Mouse (Mus musculus) E14TG2a.4 (cell line): ENCODE results near the gene Epb41l4b.

Experiments
- H3K27me3 ChIP-seq: 2 replicates; pipeline ENCODE4 v1.6.1; 2014; ENCODE audit warnings: low read length, control low read depth; ENCODE audit not compliant: insufficient read depth
- H3K36me3 ChIP-seq: 2 replicates; pipeline ENCODE4 v1.6.1; 2014; ENCODE audit warnings: low read length, control low read depth; ENCODE audit not compliant: insufficient read depth
- H3K4me1 ChIP-seq: replicated peaks from 2 replicates; pipeline ENCODE4 v1.6.1; 2014; ENCODE audit warnings: low read depth, low read length, control low read depth
- H3K4me3 ChIP-seq: replicated peaks from 2 replicates; pipeline ENCODE4 v1.5.1; 2014; ENCODE audit warnings: mild to moderate bottlenecking, low read length
- H3K9me3 ChIP-seq: 2 replicates; pipeline ENCODE4 v1.6.1; 2014; ENCODE audit warnings: low read length, control low read depth
- CTCF ChIP-seq: conservative IDR thresholded peaks from 2 replicates; pipeline ENCODE4 v1.5.1; 2014; ENCODE audit warnings: low read length
- NANOG ChIP-seq: IDR thresholded peaks from 2 replicates; pipeline ENCODE4 v1.6.1; 2014; ENCODE audit warnings: borderline replicate concordance, low read length, mixed read lengths
- POU5F1 ChIP-seq: IDR thresholded peaks from 2 replicates; pipeline ENCODE4 v1.6.1; 2014; ENCODE audit warnings: low read length, borderline replicate concordance

The Epb41l4b gene

DNA sequence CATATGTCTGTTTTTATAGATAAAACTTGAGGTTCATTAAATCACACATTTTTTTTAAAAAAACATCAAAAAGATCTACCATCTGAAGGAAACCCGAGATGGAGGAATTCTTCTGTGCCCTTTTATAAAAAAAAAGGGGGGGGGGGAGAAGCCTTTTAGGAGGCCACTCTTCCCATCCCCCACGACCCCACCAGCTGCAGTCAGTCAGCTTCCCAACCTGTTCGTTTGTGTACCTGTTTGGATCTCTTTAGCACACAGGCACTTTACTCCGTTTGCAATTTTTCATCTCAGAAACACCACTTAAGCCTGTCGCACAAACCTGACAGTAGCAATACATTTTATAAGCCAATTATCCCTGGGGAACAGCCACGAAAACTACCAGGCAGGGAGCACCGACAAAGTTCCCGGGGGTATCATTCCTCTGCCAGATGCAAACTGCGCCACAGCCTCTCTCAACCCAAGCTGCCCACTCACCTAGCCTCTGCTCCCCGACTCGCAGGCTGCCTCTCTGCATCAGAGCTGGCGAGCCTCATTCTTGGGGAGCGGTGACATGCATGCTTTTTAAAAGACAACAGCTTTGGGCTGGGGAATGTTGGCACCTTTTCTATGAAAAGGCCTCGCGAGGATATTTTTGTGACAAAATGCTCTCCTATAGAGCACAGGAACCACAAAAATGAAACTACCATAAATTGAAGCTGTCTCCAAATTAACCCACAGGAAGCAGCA is 2.1 kb downstream of the Epb41l4b start:
- peaks cover 66% of the 10 kb centered on the region for H3K27me3 ChIP-seq
- no peak for TF ChIP-seq CTCF
- no peak for TF ChIP-seq NANOG
- no peak for TF ChIP-seq POU5F1
- peaks cover 36% of the 10 kb centered on the region for H3K4me1 ChIP-seq
- H3K36me3 ChIP-seq, result no peaks in the 10 kb centered on the region
- peaks cover 9% of the 10 kb centered on the region for H3K9me3 ChIP-seq
- peak overlapping the region; percentile 82; the same call in 1 of the 2 replicates for H3K4me3 ChIP-seq

DNA sequence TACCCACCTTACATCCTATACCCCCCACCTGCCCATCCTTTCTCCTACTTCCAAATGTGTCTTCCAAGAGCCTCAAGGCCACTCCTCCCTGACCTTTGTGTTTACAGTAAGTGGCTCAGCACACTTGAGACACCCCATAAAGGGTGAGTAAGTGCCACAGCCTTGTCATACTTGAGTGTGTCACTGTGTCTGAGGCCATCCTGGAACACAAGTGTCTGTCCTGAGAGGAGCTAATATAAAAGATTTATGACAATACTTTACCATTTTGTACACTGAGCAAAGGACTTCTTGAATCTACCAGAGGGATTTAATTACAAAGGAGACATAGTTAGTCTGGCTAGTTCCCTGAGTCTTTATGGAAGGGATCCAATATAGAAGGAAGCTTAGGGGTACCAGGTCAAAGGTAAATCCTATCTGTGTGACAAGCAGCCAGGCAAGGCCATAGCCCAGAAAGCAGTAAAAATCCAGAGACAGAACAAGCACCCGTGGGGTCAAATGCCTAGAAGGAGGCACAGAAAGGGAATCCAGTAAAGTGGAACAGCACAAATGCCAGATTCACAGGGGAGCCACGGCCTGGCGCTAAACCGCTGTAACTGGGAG is 2.9 kb downstream of the Epb41l4b start:
- Histone ChIP-seq H3K36me3 (no peaks in the 10 kb centered on the region), H3K27me3 (peaks cover 60% of the 10 kb centered on the region), H3K4me1 (peaks cover 36% of the 10 kb centered on the region), H3K4me3 (no peak overlapping the region), H3K9me3 (peaks cover 14% of the 10 kb centered on the region)
- TF ChIP-seq CTCF (no peak), NANOG (no peak), POU5F1 (no peak)

DNA sequence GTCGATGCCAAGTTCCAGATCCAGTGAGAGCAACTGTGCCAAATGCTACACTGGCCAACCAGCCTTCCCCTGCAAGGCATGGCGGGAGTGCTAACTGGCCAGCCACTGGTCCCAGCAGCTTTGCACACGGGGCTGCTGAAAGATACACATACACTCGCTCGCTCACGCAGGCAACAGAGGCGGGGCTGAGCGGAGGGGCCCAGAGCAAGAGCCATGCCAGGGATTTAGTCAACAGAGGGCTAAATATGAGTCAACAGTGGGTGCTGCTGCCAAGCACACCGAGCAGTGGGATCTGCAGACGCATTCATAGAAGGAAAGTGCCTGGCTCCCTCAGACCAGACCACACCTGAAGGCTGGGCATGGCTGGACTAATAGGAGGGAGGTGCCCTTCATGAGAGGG is 3.8 kb downstream of the Epb41l4b start:
- TF ChIP-seq CTCF (no peak), NANOG (no peak), POU5F1 (no peak)

DNA sequence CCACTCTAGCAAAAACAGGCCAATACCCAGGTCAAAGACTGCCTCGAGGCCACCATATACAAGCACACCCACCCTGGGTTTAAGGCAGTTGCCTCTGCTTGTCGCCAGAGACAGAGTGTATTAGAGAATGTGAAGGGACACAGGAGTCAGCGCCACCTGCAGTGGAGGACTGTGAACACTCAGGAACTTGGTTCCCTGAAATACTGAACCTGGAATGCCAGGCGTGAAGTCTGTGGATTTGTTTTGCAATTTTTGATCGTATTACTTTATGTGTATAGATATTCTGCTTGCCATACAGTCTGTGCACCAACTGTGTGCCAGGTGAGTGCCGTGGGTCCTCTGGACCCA is 5.2 kb downstream of the Epb41l4b start:
- TF ChIP-seq CTCF (no peak), NANOG (no peak), POU5F1 (no peak)
- H3K9me3 ChIP-seq, result peaks cover 14% of the 10 kb centered on the region
- no peak overlapping the region for H3K4me3 ChIP-seq
- peaks cover 29% of the 10 kb centered on the region for H3K4me1 ChIP-seq
- peaks cover 43% of the 10 kb centered on the region for H3K27me3 ChIP-seq
- H3K36me3 ChIP-seq, result no peaks in the 10 kb centered on the region

More for the DNA sequence above, 3.8 kb downstream of the Epb41l4b start:
- Histone ChIP-seq H3K36me3 (no peaks in the 10 kb centered on the region), H3K4me3 (peak overlapping the region; percentile 50), H3K27me3 (peaks cover 51% of the 10 kb centered on the region), H3K9me3 (peaks cover 14% of the 10 kb centered on the region), H3K4me1 (peaks cover 36% of the 10 kb centered on the region)

DNA sequence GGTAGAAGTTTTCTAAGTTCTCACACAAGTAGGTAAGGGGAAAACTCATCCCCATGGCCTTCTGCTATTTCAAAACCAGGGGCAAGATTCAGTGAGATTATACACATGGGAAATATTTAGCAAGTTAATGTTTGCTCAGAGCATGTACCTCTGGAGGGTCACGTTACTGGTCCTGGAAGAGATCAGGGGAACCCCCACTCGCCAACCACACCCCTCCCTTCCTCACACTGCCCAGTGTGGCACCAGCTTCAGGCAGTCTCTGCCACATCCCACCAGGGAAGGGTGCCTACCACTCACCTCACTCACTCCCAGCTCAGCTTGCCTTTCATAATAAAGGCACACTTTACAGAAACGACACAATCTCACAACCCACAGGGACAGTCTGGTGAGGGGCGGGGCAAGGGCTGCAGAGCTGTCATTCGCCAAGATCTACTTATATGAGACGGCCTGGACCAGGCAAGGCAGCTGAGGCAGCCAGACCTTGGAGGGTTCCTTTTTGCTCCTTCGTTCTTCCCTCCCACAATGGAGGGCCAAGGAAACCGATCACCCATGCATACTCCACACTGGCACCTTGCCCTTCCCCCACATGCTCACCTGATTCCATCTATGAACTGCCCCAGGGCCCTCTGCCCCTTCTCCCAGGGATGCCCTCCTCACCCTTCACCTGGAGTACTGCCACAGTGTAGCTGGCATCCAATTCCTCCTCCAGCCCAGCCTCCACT is 5.7 kb downstream of the Epb41l4b start:
- no peak for TF ChIP-seq NANOG
- no peak for TF ChIP-seq CTCF
- TF ChIP-seq POU5F1, result no peak
- peaks cover 14% of the 10 kb centered on the region for H3K9me3 ChIP-seq
- H3K27me3 ChIP-seq, result peaks cover 41% of the 10 kb centered on the region
- peaks cover 28% of the 10 kb centered on the region for H3K4me1 ChIP-seq
- no peak overlapping the region for H3K4me3 ChIP-seq
- no peaks in the 10 kb centered on the region for H3K36me3 ChIP-seq

DNA sequence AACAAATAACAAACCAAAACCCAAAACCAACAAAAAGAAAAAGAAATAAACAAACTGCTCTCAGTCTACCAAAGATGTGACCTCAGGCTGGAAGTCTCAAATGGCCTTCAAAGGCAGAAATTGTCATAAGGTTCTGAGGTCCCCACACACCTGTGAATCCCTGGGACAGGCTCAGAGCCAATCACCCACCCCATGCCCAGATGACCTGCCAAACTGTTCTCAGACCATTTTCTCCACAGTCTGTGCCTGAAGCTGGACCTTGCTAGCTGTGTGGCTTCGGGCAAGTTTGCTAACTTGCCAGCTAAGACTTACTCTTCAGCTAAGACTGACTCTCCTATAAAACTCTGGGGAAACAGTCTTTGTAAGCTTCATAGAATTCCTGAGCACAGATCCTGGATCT is 7.8 kb downstream of the Epb41l4b start:
- H3K27me3 ChIP-seq, result peaks cover 20% of the 10 kb centered on the region
- no peak for TF ChIP-seq CTCF
- TF ChIP-seq POU5F1, result no peak
- no peak for TF ChIP-seq NANOG
- H3K36me3 ChIP-seq, result no peaks in the 10 kb centered on the region
- peaks cover 14% of the 10 kb centered on the region for H3K9me3 ChIP-seq
- peaks cover 12% of the 10 kb centered on the region for H3K4me1 ChIP-seq
- H3K4me3 ChIP-seq, result no peak overlapping the region

DNA sequence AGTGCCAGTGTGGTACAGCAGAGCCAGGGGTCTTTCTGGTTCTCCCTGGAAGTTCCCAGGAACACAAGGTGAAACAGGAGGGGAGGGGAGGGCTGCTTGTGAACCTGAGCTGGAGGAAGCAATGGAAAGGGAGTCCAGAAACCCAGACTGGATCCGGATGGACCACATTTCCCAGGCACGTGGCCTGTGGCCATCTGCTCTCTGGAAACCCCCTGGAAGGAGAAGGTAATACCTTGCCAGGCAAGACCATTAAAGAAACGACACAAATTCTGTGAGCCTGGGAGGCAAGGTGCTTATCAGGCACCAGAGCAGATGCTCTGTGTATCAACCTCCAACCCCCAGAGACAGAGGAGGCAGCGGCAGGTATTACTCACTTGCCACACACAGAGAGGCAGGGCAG is 8.7 kb downstream of the Epb41l4b start:
- H3K36me3 ChIP-seq, result no peaks in the 10 kb centered on the region
- H3K9me3 ChIP-seq, result peaks cover 14% of the 10 kb centered on the region
- TF ChIP-seq NANOG, result no peak
- TF ChIP-seq POU5F1, result no peak
- no peak for TF ChIP-seq CTCF
- no peak overlapping the region for H3K4me3 ChIP-seq
- peaks cover 11% of the 10 kb centered on the region for H3K27me3 ChIP-seq
- peaks cover 17% of the 10 kb centered on the region for H3K4me1 ChIP-seq

- TF ChIP-seq POU5F1 (no peak), CTCF (no peak), NANOG (no peak)
- peaks cover 12% of the 10 kb centered on the region for H3K4me1 ChIP-seq
- no peaks in the 10 kb centered on the region; the same call in 1 of the 2 replicates for H3K27me3 ChIP-seq
- peaks cover 12% of the 10 kb centered on the region for H3K9me3 ChIP-seq
- no peaks in the 10 kb centered on the region for H3K36me3 ChIP-seq
- H3K4me3 ChIP-seq, result no peak overlapping the region
These were observed 11.4 kb downstream of the Epb41l4b start for GRCm38 (mm10) chr4:57131839-57132238.
